22 mouse cellular contexts compared by ENCODE assay signal in genomic region chr2:121625901-121626300, GRCm38 (mm10).
"Had no signal": no experiment of that assay in that cellular context is flagged by ENCODE, and none has a peak within 500 bp of the region (broad histone marks: within the 10 kb centered on the region; RNA-seq: fewer than 3 reads in every experiment).

No protein-coding gene starts in this region.

- DNase-seq: heart, postnatal 10 days; heart, postnatal 14 days; heart, postnatal 36 days; heart, postnatal 4 days; kidney, adult 11 months; kidney, adult 18-20 months; kidney, adult 2 months; kidney, adult 8-10 months; kidney, adult 9 months; kidney, postnatal 10 days; kidney, postnatal 14 days; kidney, postnatal 25 days; kidney, postnatal 36 days; kidney, postnatal 4 days; layer of hippocampus, adult 9-11 months; layer of hippocampus, postnatal 36 days had no signal

- ATAC-seq: hindbrain, embryonic 16.5 days; hindbrain, postnatal 0 days; inflammation-experienced regulatory T-cells, adult 6 months; intestine, embryonic 15.5 days; intestine, embryonic 16.5 days; intestine, postnatal 0 days had no signal
